Mouse (Mus musculus) heart, adult 2 months (tissue): Measurements from ENCODE around the gene Hist2h2aa1.

Experiments
- CTCF ChIP-seq: fragments of 200-600 bp; IDR thresholded peaks from 2 replicates; pipeline ENCODE4 v1.8.1; 2022; ENCODE audit warnings: antibody characterized with exemption, mild to moderate bottlenecking, moderate library complexity
- POLR2A ChIP-seq: fragments of 200-500 bp; IDR thresholded peaks from 2 replicates; pipeline ENCODE4 v1.6.1; 2011; ENCODE audit warnings: mild to moderate bottlenecking, low read depth, low read length, control low read depth; ENCODE audit not compliant: insufficient read depth

- TF ChIP-seq CTCF (no peak), POLR2A (no peak)
Observed at GRCm38 (mm10) chr3:96230910-96231757, 14.2 kb upstream of the Hist2h2aa1 start.
